In the genomic region with DNA sequence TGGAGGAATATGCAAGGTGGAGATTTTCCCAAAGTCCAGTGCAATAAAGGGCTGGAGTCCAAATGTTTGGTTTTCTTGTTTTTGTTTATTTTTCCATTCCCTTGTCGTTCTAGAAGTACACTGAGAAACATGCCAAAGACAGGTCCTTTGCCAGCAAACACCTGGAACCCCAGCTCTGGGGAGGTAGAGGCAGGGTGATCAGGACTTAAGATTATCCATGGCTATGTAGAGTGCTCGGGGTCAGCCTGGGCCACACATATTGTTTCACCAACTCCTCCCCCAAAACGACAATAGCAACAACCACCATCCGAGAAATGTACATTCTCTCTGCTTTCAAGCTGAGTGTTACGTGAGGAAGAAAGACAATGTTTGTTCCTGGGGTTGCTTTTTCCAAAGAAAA, we compare ENCODE assay signal across 21 mouse cellular contexts. TPM values are rescaled to one million over a fixed set of nuclear protein-coding genes. Genes with fewer than 3 reads are reported as not detected.
"Had no signal": no experiment of that assay in that cellular context is flagged by ENCODE, and none has a peak within 500 bp of the region (broad histone marks: within the 10 kb centered on the region; RNA-seq: fewer than 3 reads in every experiment).

Gene Cela2a (minus strand): TSS at position 101 of the 400 bp plus-strand sequence.

- H3K9me3 ChIP-seq: limb, embryonic 12.5 days; limb, embryonic 15.5 days; lung, embryonic 15.5 days; megakaryocyte, embryonic 14.5 days; midbrain, embryonic 10.5 days; midbrain, embryonic 13.5 days had no signal

- H3K4me1 ChIP-seq: limb, embryonic 12.5 days; limb, embryonic 15.5 days; lung, embryonic 15.5 days; midbrain, embryonic 13.5 days had no signal

- H3K4me2 ChIP-seq: limb, embryonic 12.5 days; limb, embryonic 15.5 days; lung, embryonic 15.5 days; midbrain, embryonic 13.5 days had no signal

- DNase-seq: kidney, adult 2 months; kidney, postnatal 10 days; kidney, postnatal 36 days; layer of hippocampus, postnatal 36 days; left cerebral cortex, postnatal 4 days; lung, adult 18-20 months; lung, postnatal 10 days; lung, postnatal 36 days; thymus, adult 2 months; thymus, postnatal 14 days had no signal

- H3K4me3 ChIP-seq: limb, embryonic 12.5 days; limb, embryonic 15.5 days; lung, embryonic 15.5 days; megakaryocyte, embryonic 14.5 days; midbrain, embryonic 10.5 days; midbrain, embryonic 13.5 days had no signal

- H3K9ac ChIP-seq: limb, embryonic 12.5 days; limb, embryonic 15.5 days; liver, embryonic 14.5 days; lung, embryonic 15.5 days; midbrain, embryonic 13.5 days had no signal

- ATAC-seq: midbrain, embryonic 13.5 days had no signal

- H3K27ac ChIP-seq: limb, embryonic 12.5 days; limb, embryonic 15.5 days; liver, embryonic 14.5 days; lung, embryonic 15.5 days; midbrain, embryonic 10.5 days; midbrain, embryonic 13.5 days had no signal

- H3K27me3 ChIP-seq: limb, embryonic 12.5 days; limb, embryonic 15.5 days; lung, embryonic 15.5 days; midbrain, embryonic 13.5 days had no signal

- H3K36me3 ChIP-seq: limb, embryonic 12.5 days; limb, embryonic 15.5 days; lung, embryonic 15.5 days; midbrain, embryonic 10.5 days; midbrain, embryonic 13.5 days had no signal

RNA-seq across cellular contexts. Expression of gene Cela2a, which starts in this region (rescaled TPM):
- polyA plus RNA-seq: kidney, embryonic 14.5 days; limb, embryonic 12.5 days; limb, embryonic 15.5 days; liver, embryonic 14.5 days; lung, embryonic 15.5 days; midbrain, embryonic 10.5 days; midbrain, embryonic 13.5 days; midbrain, postnatal 0 days; neural tube, embryonic 11.5 days; neural tube, embryonic 14.5 days had no signal
